Mouse (Mus musculus) hindbrain, embryonic 16.5 days (tissue): ENCODE measurements around the gene Vps25. TPM values are rescaled to one million over a fixed set of nuclear protein-coding genes. Genes with fewer than 3 reads are reported as not detected.
A peak's percentile ranks its signal among the peaks of the same experiment; 100 is the strongest.

Experiments used
- ATAC-seq: fragments of 200-750 bp; cut with Nextera tagmentation; 2 replicates; pipeline ENCODE4 v1.8.0; 2017; ENCODE audit warnings: moderate TSS enrichment, moderate library complexity
- H3K27ac ChIP-seq: fragments of 300-500 bp; sonication (generic); 2 replicates; pipeline ENCODE4 v1.5.1; 2014; ENCODE audit warnings: low read depth, mild to moderate bottlenecking, control low read depth, low read length, moderate library complexity
- H3K27me3 ChIP-seq: fragments of 300-500 bp; sonication (generic); replicated peaks from 2 replicates; pipeline ENCODE4 v1.6.1; 2014; ENCODE audit warnings: low read length; ENCODE audit not compliant: control insufficient read depth, insufficient read depth
- H3K36me3 ChIP-seq: fragments of 300-500 bp; sonication (generic); 2 replicates; pipeline ENCODE4 v1.6.1; 2014; ENCODE audit warnings: mild to moderate bottlenecking, low read length, moderate library complexity, mixed read lengths; ENCODE audit not compliant: control insufficient read depth, insufficient read depth
- H3K4me1 ChIP-seq: fragments of 300-500 bp; sonication (generic); 2 replicates; pipeline ENCODE4 v1.6.1; 2014; ENCODE audit warnings: low read depth, low read length; ENCODE audit not compliant: control insufficient read depth, insufficient read depth
- H3K4me2 ChIP-seq: fragments of 300-500 bp; sonication (generic); 2 replicates; pipeline ENCODE4 v1.6.1; 2014; ENCODE audit warnings: mild to moderate bottlenecking, low read length, control low read depth, moderate library complexity
- H3K4me3 ChIP-seq: fragments of 300-500 bp; sonication (generic); 2 replicates; pipeline ENCODE4 v1.5.1; 2014; ENCODE audit warnings: mild to moderate bottlenecking, low read length, control low read depth, moderate library complexity
- H3K9ac ChIP-seq: fragments of 300-500 bp; sonication (generic); 2 replicates; pipeline ENCODE4 v1.6.1; 2014; ENCODE audit warnings: low read depth, mild to moderate bottlenecking, control low read depth, low read length, moderate library complexity
- H3K9me3 ChIP-seq: fragments of 300-500 bp; sonication (generic); 2 replicates; pipeline ENCODE4 v1.6.1; 2014; ENCODE audit warnings: mild to moderate bottlenecking, low read length, moderate library complexity; ENCODE audit not compliant: control insufficient read depth
- WGBS: fragments of 180-500 bp; shearing (Covaris S2); extraction: QIAGEN DNeasy Blood & Tissue Kit; methylation state at CpG from one replicate; pipeline ENCODE4 v1.1.7; 2014; 5-methylcytosine and 5-hydroxymethylcytosine counted together
- polyA plus RNA-seq: library from polyadenylated mRNA; unstranded; fragments of >200 nt; fragmentation: Nextera tagmentation; extraction: Ambion mirVana; gene quantifications from 2 replicates; pipeline ENCODE4 v1.2.1, GENCODE M21; 2015

Vps25 gene
- polyA plus RNA-seq, 1 experiment from 2014 or later = 131 TPM

- no peaks in the 10 kb centered on the region for H3K27me3 ChIP-seq
- no peak for ATAC-seq
- H3K4me2 ChIP-seq = no peak overlapping the region
- H3K4me3 ChIP-seq = no peak overlapping the region
- no peak overlapping the region for H3K27ac ChIP-seq
- H3K9me3 ChIP-seq = no peaks in the 10 kb centered on the region
- H3K36me3 ChIP-seq = no peaks in the 10 kb centered on the region
- no peaks in the 10 kb centered on the region for H3K4me1 ChIP-seq
- no peak overlapping the region for H3K9ac ChIP-seq
These were observed 18.1 kb upstream of the Vps25 start for GRCm38 (mm10) chr11:101235429-101235828.

- Histone ChIP-seq H3K27me3 (no peaks in the 10 kb centered on the region), H3K4me1 (no peaks in the 10 kb centered on the region), H3K9ac (no peak overlapping the region), H3K4me3 (no peak overlapping the region), H3K9me3 (no peaks in the 10 kb centered on the region), H3K4me2 (no peak overlapping the region), H3K27ac (no peak overlapping the region), H3K36me3 (no peaks in the 10 kb centered on the region)
- WGBS = 93% methylated on average over 5 of the region's 5 CpGs
- no peak for ATAC-seq
These were observed 16.7 kb upstream of the Vps25 start for GRCm38 (mm10) chr11:101236782-101237181.

- no peak overlapping the region for H3K4me2 ChIP-seq
- H3K36me3 ChIP-seq = no peaks in the 10 kb centered on the region
- no peaks in the 10 kb centered on the region for H3K9me3 ChIP-seq
- H3K9ac ChIP-seq = no peak overlapping the region
- peak overlapping the region; percentile 4; the same call in 1 of the 2 replicates for H3K27ac ChIP-seq
- H3K4me1 ChIP-seq = no peaks in the 10 kb centered on the region
- WGBS = 47% methylated on average over 5 of the region's 5 CpGs
- ATAC-seq = no peak
- no peak overlapping the region for H3K4me3 ChIP-seq
- no peaks in the 10 kb centered on the region for H3K27me3 ChIP-seq
These were observed 15.3 kb upstream of the Vps25 start for GRCm38 (mm10) chr11:101238071-101238647.

GRCm38 (mm10) chr11:101245071-101245470, 8.4 kb upstream of the Vps25 start:
- ATAC-seq = no peak
- no peaks in the 10 kb centered on the region for H3K36me3 ChIP-seq
- H3K27ac ChIP-seq = no peak overlapping the region
- H3K27me3 ChIP-seq = peaks cover 23% of the 10 kb centered on the region
- H3K9me3 ChIP-seq = no peaks in the 10 kb centered on the region
- peaks cover 7% of the 10 kb centered on the region for H3K4me1 ChIP-seq
- H3K4me2 ChIP-seq = no peak overlapping the region; the same call in 1 of the 2 replicates
- no peak overlapping the region; the same call in 1 of the 2 replicates for H3K4me3 ChIP-seq
- WGBS = 42% methylated on average over 4 of the region's 4 CpGs
- no peak overlapping the region for H3K9ac ChIP-seq

GRCm38 (mm10) chr11:101245855-101246701, 7.4 kb upstream of the Vps25 start, which contains the start of gene Ramp2:
TSS of gene Ramp2 (plus strand) at chr11:101246028.
- Histone ChIP-seq H3K27me3 (peaks cover 23% of the 10 kb centered on the region), H3K4me3 (peak within 1 kb of the TSS; percentile 71), H3K4me2 (peak within 1 kb of the TSS; percentile 98), H3K36me3 (no peaks in the 10 kb centered on the region), H3K9ac (peak within 1 kb of the TSS; percentile 88), H3K27ac (peak within 1 kb of the TSS; percentile 61; the same call in 1 of the 2 replicates), H3K9me3 (no peaks in the 10 kb centered on the region), H3K4me1 (peaks cover 7% of the 10 kb centered on the region)
- under 1% methylated on average over 46 of the region's 63 CpGs for WGBS
- ATAC-seq = peak; percentile 86

- Histone ChIP-seq H3K27ac (peak overlapping the region; percentile 61; the same call in 1 of the 2 replicates), H3K36me3 (no peaks in the 10 kb centered on the region), H3K4me2 (peak overlapping the region; percentile 98), H3K27me3 (peaks cover 23% of the 10 kb centered on the region), H3K9me3 (no peaks in the 10 kb centered on the region), H3K4me3 (peak overlapping the region; percentile 71), H3K4me1 (peaks cover 7% of the 10 kb centered on the region), H3K9ac (peak overlapping the region; percentile 88)
- WGBS = 7% methylated on average over 7 of the region's 7 CpGs
- ATAC-seq = no peak
These were observed 6.8 kb upstream of the Vps25 start for GRCm38 (mm10) chr11:101246702-101247012.

- H3K27ac ChIP-seq = no peak overlapping the region
- 83% methylated on average over 6 of the region's 6 CpGs for WGBS
These were observed 5.9 kb upstream of the Vps25 start for GRCm38 (mm10) chr11:101247521-101248030.

GRCm38 (mm10) chr11:101248258-101248994, 5.1 kb upstream of the Vps25 start:
- Histone ChIP-seq H3K36me3 (no peaks in the 10 kb centered on the region), H3K27ac (no peak overlapping the region), H3K9ac (no peak overlapping the region), H3K9me3 (no peaks in the 10 kb centered on the region), H3K27me3 (peaks cover 23% of the 10 kb centered on the region), H3K4me3 (no peak overlapping the region), H3K4me1 (peaks cover 12% of the 10 kb centered on the region), H3K4me2 (peak overlapping the region; percentile 0; the same call in 1 of the 2 replicates)
- ATAC-seq = no peak
- WGBS = 35% methylated on average over 14 of the region's 14 CpGs

More at GRCm38 (mm10) chr11:101247521-101248030, 5.9 kb upstream of the Vps25 start:
- Histone ChIP-seq H3K36me3 (no peaks in the 10 kb centered on the region), H3K27me3 (peaks cover 23% of the 10 kb centered on the region), H3K9ac (no peak overlapping the region), H3K4me3 (peak overlapping the region; percentile 71; the same call in 1 of the 2 replicates), H3K9me3 (no peaks in the 10 kb centered on the region), H3K4me2 (peak overlapping the region; percentile 98), H3K4me1 (peaks cover 7% of the 10 kb centered on the region)
- ATAC-seq = no peak
